Mouse (Mus musculus): Measurements from ENCODE around the gene Anapc1.

Gene Anapc1

DNA sequence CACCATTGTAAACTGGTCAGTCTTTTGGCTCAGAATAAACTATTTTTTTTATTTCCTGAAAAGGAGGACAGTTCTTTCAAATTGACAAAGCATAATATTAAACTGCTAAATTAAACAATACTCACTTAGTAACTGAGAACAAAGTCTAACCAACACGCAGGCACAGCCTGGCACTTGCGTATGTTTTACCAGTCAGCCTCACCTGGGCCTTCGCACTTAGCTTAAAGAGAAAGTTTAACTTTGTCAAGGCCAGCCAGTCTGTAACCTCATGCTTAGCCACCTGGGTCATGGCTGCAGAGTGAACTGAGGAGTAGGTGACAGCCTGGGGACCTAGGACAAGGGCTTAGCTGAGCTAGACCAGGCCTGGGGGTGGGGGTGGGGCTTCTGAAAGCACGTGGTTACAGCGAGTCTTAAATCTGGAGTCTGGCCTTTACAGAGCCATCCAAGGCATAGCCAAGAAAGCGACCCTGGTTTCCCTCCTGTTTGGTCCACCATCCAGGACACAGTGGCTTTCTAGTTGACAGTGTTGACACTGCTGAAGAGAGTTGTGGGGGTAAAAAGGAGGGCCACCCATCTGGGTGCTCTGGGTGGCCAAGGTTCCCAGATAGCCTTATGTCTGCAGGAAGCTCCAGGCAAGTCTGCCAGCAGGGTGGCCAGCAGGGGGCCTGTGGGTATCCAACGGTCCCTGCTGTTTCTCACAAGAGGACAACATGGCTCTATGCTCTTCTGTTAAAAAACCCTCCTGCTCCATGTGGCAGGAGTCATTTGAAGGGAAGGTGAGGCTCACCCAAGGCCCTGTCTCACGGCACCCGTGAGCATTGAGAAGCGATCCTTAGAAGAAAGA is 120.7 kb downstream of the Anapc1 start:
- DNase-seq (ENCODE audit: low read depth, low spot score), result no peak

DNA sequence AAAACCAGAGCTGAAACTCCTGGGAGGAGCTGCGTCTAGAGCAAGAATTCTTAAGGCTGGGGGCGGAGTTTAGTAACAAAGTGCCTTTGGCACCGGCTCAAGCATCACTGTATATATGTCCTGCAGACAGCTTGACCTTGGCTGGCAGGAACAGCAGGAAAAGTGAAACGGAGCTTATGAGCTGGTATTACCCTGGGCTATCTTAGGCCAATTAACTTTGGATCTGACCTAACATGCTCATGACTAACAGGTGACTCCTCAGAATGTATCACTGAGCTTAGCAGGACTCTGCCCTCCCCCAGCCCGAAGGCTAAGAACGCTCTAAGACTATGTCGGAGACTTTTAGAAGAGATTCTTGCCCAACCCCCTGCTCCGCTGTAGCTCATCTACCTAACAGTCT is 121.3 kb downstream of the Anapc1 start:
- no peak for DNase-seq (ENCODE audit: low read depth, low spot score)

DNA sequence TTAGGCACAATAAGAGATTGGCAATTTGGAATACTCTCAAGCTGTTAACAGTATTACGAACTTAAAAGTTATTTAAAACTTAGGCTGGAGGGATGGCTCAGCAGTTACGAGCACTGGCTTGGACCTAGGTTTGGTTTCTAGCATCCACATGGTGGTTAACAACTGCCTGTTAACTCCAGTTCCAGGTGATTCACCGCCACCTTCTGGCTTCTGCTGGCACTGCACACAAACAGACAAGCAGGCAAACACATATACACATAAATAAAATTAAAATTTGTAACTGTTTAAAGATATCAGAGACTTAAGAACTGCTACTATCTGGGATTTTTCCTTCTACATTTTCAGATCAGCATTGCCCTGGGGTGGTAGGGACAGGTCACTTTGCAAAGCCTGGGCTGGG is 123.0 kb downstream of the Anapc1 start:
- DNase-seq (ENCODE audit: low read depth, low spot score), result no peak

All from mesoderm, embryonic 11.5 days (tissue).